Mouse (Mus musculus): ENCODE data around the gene Pkig.
"Not testable (repeated sequence)": the region's sequence is repeated elsewhere in the genome, so short reads cannot be mapped to it uniquely, and the experiment has no call there.

The Pkig gene

DNA sequence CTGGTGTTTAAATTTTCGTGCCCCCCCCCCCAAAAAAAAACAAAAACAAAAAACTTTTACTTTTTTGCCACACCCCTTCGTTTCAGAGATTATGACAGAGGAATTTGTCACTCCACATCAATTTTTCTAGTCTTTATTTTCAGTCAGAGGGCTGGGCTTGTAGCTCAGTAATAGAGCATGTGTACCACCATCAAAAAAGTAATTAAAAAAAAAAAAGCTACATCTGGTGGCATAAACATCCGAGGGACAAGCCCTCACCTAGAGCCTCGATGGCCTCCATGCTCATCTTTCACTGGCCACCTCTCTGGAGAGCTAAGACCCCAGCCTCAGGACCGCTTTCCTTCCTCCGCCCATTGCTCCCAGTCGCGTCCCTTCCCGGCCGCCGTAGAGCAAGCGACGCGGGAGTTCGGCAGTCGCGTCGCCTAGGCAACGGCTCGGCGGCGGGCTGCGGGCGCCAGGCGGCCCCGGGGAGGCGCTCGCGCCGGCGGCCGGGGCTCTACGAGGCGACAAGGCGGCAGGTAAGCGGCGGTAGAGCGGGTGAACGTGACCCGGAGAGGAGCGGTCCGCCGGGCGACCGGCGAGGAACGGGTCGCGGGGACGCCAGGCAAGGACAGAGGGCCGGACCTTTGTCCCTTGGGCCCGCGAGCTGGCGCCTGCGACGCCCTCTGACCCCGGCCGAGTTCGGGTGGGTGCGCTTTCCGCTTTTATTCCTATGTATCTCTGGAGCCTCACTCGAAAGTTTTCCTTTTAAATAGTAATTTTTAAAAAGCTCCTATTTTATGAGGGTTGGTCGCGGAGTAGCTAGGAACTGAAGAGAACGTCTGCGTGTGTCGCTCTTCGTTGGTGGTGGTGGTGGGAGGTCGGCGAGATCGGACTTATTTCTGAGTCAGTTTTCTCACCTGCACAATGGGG is at the start of gene Pkig:
TSS of gene Pkig (plus strand) at position 412 of the 912 bp plus-strand sequence.
- peak; percentile 75 for DNase-seq (ENCODE audit: low read depth, low spot score)

DNA sequence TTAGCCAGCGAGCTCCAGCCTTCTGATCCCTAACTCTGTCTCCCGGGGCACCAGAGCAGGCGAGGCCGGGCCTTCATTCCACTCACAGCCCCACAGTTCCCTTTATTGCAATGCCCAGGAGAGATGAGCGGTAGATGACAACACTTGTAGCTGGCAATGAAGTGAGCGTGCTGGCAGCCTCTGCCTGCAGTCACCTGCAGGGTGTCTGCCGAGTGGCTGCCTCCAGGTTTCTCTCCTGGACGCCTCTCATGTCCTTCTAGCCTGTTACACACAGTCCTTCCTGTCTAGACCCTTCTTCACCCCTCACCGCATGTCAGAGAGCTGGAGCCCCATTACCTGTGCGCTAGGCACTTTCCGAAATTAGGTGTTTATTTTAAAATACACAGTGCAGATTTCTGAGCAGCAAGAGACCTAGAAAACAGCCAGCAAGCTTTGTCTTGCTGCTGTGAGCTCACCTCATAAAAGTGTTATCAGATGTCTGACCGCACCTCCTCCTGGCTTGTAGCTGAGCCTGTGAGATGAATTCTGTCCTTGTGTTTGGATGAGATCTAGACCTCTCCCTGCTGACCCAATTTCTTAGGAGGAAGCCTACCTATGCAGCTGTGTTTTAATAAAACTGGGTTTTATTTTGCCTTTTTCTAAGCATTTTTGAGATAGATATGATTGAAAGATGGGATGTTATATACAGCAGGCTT is 48.8 kb upstream of the Pkig start:
- no peak for DNase-seq (ENCODE audit: low read depth, low spot score)

DNA sequence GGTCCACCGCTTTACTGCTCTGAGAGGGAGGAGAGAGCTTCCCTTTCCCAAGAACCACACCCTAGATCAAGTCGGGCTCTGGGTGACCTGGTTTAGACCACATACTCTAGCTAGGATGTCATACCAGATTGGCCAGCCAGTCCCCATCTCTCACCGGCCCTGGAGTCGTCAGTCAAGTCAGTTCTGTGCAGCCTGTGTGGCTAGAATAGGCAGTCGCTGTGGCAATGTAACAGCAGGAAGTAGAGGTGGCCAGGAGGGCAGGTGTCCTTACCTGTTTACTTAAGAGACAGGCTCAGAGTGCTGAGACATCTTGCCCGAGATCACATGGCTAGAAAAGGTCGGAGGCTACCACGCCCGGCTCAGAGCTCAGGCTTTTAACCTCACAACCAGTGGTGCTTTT is 47.0 kb upstream of the Pkig start:
- peak; percentile 18 for DNase-seq (ENCODE audit: low read depth, low spot score)

DNA sequence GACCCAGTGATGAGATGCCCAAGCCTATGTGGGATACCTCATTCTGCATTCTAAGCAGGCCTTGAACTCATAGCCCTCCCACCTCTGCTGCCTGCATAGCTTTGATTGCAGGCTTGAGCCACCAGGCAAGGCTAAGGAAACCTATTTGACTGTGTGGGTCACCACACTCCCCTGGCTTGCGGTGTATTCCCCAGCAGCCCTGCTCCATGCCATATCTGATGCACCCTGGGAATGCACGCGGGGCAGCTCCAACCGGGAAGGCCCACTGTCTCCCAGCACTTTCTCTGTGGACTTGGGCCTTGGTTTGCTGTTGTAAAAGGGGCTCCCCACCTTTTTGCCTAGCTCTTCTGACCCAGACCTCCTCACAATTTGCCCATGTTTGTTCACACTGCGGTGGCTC is 45.0 kb upstream of the Pkig start:
- no peak for DNase-seq (ENCODE audit: low read depth, low spot score)

DNA sequence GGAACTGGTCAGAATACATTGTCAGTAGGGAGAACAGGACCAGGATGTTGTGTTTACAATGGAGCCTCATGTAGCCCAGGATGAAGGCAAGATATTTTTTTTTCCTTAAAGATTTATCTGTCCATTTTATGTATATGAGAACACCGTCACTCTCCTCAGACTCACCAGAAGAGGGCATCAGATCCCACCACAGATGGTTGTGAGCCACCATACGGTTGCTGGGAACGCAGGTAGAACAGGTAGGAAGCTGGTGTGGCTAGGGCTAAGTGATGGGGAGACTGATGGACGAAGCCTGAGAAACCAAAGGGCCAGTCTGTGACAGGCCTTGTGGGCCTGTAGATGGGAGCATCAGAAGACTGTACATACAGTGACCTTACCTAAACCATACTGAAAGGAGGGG is 44.2 kb upstream of the Pkig start:
- no peak for DNase-seq (ENCODE audit: low read depth, low spot score)

DNA sequence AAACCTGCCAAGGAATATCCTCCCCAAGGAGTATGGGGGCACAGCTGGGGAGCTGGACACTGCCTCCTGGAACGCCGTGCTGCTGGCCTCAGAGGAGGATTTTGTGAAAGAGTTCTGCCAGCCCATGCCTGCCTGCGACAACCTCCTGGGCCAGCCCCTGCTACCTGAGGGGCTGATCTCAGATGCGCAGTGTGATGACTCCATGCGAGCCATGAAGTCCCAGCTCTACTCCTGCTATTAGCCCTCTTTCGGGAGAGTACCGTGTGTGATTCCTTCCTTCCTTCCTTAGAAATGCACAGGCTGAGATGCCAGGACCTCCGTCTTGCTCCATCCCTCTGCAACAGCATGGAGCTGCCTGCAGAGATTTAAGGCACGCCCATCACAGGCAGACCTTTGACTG is 42.8 kb upstream of the Pkig start:
- DNase-seq (ENCODE audit: low read depth, low spot score) = no peak

DNA sequence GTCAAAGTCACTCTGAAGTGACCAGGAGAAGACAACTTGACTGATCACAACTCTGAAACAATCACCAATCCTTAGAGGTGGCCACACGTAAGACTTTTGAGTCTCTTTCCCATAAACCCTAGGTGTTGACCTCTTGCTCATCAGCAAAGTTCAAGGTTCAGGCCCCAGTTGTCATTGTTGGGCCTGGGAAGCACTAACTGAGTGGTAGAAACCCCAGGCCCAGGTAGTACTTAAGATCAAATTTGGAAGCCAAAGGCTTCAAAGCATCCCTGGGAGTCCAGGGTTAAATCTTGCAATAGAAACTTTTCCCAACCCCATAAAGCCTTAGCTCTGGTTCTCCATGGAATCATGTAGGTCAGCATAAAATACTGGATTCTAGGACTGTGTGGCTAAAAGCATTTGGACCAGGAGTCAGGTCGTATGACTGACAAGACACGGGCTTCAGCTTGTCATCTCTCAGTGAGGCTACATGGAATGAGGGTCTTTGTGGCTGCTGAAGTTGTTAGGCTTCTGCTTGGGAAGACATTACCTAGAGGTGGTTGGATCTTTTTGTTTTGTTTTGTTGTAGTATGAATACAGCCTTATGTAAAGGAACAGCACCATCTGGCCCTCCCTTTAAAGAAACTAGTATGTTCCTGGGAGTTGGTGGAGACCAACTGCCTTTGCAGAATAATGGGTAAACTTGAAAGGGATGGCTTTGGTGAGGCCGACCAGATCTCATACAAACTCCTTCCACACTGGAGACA is 42.1 kb upstream of the Pkig start:
- no peak for DNase-seq (ENCODE audit: low read depth, low spot score)

DNA sequence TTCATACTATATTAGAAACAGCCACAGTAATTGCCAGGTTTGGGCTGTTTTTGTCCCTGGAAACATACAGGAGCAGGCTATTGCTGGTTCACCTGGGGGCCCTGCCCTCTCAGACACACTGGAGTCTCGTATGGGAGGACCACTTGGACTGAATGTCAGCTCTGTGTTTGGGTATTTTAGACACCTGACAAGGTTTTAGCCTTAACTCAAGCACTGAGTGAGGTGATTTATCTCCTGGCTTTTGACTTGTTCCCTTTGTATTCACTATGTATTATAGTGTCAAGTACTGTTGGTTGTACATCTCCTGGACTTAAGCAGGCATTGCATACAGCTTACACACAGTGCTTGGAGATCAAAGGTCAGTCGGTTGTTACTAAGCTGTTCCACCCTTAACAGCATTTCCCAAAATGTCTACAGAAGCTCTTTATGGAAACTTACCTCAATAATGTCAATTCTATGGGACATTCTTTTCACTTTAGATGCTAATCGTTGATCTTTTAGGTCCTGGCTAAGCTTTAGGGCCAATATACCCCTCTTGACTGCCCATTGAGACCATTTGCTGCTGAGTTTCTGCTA is 41.4 kb upstream of the Pkig start:
- DNase-seq (ENCODE audit: low read depth, low spot score) = no peak

DNA sequence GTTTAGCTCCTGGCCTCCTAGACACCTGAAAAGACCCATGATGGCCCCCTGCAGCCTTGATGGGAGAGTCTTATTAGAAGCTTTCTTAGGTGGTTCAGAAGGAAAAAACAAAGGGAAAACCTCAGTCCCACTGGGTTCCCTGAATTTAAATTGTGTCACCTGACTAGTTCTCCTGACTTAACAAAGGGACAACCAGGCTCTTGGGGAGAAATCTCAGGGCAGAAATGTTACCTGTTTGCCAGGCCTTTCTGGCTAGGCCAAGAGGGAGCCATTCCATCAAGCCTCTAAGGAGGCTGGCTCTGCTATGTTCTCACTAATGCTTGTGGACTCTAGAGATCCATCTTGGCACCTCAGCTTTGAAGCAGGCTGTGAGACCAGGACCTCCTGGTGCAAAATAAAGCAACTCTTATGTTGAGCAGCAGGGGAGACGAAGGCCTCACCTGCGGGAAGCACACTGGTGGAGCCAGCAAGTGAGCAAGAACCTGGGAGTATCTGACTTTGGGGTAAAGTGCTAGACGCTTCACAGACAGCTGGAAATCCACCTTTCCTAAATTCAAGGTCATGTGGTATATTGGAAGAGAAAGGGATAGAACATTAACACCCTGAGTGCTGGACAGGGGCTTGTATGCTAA is 40.8 kb upstream of the Pkig start:
- no peak for DNase-seq (ENCODE audit: low read depth, low spot score)

DNA sequence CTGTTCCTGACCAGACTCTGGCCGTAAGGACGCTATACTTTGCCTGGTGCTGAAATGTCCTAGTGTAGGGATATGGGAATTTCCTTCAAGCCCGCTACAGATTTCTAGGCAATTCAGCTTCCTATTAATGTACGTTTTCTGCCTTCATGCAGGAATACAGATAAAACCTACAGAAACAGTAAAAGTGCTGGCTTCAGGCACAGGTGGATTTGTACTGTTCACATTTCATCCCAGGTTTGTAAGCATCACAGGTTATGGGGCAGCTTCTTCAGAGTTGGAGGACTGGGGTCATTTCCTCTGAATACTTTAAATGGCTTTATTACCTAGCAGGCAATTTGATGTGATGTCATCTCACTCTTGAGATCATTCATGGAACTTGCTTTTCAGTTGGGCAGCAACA is 40.3 kb upstream of the Pkig start:
- no peak for DNase-seq (ENCODE audit: low read depth, low spot score)

DNA sequence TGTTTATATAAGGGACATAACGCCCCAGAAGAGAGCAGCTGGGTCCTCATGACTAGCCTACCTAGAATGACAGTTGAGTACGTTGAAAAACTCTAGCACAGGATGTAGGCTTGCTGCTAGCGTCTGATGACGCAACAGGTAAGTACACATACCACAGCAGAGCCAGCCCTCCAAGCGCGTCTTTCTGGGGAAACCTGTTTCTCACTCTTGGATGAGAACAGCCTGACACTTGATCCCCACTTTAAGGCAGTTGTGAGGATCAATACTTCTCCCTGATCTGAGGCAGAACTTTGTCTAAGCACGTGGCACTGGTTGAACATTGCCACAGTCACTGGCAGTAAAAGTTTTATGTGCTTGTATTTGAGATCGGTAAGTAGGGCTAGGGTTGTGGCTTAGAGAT is 37.7 kb upstream of the Pkig start:
- DNase-seq (ENCODE audit: low read depth, low spot score) = no peak

DNA sequence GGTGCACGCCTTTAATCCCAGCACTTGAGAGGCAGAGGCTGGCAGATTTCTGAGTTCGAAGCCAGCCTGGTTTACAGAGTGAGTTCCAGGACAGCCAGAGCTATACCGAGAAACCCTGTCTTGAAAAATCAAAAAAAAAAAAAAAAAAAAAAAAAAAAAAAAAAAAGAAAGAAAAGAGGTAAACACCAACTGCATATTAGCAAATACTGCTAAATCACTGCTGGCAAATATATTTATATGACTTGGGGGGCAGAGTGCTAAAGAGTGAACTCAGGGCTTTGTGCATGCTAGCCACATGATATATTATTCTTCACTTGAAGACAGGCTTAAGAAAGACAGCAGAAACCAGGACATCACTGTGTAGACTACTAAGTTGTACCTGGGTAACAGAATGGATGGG is 36.8 kb upstream of the Pkig start:
- not testable (repeated sequence) for DNase-seq (ENCODE audit: low read depth, low spot score)

DNA sequence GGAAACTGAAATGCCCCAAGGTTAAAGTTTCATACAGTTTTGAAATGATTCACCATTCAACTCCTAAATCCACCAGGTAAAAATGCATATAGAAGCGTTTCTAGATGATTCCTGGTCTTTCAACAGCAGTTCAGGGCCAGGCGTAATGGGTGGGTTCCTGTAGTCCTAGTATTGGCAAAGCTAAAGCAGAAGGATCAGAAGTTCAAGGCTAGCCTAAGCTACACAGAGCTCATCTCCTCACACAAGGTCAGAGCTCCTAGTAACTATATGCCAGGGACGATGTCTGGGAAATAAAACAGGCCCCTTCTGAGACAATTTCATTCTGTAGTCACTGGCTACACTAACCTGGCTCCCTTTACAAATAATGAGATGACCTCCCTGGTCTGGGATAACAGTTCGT is 27.0 kb upstream of the Pkig start:
- DNase-seq (ENCODE audit: low read depth, low spot score) = no peak

DNA sequence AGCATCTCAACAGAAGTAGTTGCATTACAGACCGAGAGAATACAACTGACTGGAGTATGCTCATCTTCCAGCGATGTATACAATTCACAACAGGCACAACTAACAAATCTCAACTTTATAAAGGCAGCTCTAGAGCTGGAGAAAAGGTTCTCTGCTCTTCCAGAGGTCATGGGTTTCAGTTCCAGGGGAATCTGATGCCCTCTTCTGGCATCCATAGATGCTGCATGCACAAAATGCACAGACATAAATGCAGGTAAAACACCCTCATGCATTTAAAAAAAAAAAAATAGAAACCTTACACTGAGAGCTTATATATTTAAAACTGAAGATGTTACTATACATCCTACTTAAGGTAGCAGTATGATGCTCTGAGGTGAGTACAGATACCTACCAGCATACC is 26.5 kb upstream of the Pkig start:
- DNase-seq (ENCODE audit: low read depth, low spot score) = peak; percentile 18

DNA sequence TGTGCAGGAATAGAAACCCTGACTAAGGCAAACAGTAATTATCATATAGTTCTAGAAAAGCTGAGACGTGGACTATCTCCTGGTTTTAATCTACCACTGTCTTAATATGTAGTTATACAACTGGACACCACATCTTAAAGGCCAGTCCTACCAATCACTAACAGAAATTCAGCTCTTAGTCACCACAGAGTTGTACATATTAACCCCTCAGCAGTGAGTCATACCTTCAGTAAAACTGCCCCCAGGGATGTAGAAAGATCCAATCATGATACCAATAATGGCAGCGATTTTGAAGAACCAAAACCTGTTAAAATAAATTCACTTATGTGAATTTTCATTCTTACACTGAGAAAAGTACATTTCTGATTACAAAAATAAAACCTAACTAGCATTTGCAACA is 24.0 kb upstream of the Pkig start:
- no peak for DNase-seq (ENCODE audit: low read depth, low spot score)

DNA sequence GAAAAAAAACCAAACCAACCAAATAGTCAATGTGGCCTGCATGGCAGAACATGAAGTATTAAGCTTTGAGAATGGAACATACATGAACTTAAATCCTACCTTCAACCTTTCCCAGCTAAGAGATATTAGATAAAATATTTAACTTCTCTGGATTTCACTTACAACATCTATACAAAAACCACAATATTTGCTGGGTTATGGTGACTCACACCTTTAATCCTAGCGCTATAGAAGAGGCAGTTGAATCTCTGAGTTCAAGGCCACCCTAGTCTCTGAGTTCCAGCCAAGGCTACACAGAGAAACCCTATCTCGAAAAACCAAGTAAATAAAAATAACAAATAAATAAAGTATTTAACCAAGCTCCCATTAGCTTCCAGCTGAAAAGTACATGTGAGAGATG is 22.1 kb upstream of the Pkig start:
- no peak for DNase-seq (ENCODE audit: low read depth, low spot score)

DNA sequence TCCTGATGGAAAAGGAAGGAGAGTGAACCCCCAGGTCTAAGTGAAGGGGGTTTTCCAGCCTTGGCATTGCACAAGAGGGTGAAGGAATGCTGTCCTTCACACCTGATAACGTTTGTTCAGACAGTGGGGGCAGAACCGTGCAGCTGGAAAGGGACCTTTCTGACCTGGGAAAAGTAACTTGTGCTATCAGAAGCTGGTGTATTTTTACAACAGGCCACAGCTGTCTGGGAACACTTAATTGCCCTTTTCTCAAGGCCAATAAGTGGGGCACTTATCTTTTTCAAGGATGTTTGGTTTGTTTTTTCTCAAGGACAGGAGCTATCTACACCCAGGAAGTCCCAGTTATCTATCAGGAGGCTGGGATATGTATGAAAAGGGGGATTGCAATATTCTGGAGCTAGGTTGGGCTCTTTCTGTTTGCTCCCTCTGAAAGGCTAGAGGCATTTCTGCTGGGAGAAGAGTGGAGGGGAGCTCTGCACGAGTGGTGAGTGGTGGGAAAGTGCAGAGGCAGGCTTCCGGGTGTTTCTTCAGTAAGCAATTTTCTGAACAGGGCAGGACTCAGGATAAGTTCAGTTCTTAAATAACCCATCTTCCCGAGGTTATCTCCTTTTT is 20.4 kb upstream of the Pkig start:
- no peak for DNase-seq (ENCODE audit: low read depth, low spot score)

DNA sequence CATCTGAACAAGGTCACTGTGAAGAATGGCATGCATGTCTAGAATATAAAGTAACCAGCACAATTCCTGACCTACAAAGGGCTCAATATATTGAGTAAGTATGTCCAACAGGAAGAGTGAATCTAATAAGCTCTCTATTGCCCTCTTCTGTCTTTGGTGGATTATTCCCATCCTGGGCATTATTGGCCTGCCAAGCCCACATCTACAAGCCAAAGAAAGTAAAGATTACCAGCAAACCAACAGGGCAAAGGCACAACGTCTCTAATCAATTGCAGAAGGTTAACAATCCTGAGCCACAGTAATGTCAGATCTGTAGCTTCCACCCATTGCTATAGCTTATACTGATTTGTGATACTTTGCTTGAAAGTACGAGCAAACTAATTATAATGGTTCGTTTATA is 17.7 kb upstream of the Pkig start:
- no peak for DNase-seq (ENCODE audit: low read depth, low spot score)

DNA sequence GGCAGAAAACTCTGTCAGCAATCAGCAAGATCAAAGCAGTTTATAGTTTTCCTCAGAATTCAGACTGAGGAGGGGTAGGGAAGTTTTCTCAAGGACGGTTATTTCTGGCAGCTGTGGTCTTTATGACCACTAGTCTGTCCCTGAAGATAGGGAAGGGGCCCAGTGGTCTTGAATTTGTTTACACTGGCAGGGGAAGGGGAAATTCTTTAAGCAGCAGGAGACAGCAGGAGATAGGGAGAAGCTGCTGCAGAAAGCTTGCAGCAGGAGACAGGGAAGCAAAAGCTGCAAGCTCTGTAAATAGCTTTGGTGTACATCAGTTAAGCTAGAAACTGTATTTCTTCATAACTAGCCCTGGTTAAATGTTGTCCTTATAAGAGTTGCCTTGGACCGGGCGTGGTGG is 16.5 kb upstream of the Pkig start:
- no peak for DNase-seq (ENCODE audit: low read depth, low spot score)

DNA sequence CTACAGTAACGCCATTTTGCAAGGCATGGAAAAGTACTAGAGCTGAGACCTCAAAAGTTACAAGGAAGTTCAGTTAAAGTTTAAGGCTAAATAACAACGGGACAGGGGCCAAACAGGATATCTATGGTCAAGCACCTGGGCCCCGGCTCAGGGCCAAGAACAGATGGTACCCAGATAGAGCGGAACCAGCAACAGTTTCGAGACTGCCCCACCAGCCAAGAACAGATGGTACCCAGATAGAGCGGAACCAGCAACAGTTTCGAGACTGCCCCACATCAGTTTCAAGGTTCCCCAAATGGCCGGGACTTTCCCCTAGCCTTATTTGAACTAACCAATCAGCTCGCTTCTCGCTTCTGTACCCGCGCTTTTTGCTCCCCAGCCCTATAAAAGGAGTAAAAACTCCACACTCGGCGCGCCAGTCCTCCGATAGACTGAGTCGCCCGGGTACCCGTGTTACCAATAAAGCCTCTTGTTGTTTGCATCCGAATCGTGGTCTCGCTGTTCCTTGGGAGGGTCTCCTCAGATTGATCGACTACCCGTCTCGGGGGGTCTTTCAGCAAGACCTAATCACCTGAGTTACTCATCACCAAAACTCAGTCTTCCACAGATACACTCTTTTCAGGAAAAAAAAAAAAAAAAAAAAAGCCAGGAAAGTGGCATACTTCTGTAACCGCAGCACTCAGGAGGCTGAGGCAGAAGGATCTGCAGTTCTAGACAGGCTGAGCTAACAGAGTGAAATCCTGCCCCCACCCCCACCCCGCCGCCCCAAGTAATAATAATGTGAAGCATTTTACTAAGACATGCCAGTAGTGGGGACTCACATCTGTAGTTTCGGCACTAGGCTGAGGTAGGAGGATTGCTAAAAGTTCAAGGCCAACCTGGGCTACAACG is 15.3 kb upstream of the Pkig start:
- DNase-seq (ENCODE audit: low read depth, low spot score) = no peak
